Mouse (Mus musculus) large intestine, adult 2 months (tissue): ENCODE measurements at regions not wholly inside any gene's neighbourhood (a gene's known extent, or its start where the extent isn't known, plus 50 kb on each side); places are given as distances from the start of the nearest gene placed in this dataset.

Experiments
- DNase-seq: peaks from one replicate; pipeline ENCODE4 v3.0.0-alpha.2; 2012; ENCODE audit warnings: low read depth, low spot score
- WGBS: fragments of 180-500 bp; shearing (Covaris S2); methylation state at CpG from one replicate; pipeline ENCODE4 v1.1.7; 2018; 5-methylcytosine and 5-hydroxymethylcytosine counted together

GRCm38 (mm10) chr12:10186576-10186975, 183.2 kb upstream of the Nt5c1b start:
- DNase-seq, result no peak

GRCm38 (mm10) chr12:10189746-10190145, 180.0 kb upstream of the Nt5c1b start:
- no peak for DNase-seq
- 82% methylated on average over 2 of the region's 2 CpGs for WGBS

- 32% methylated on average over 3 of the region's 3 CpGs for WGBS
- DNase-seq, result no peak
Observed at GRCm38 (mm10) chr12:10197906-10198460, 171.8 kb upstream of the Nt5c1b start.

GRCm38 (mm10) chr12:10209841-10210240, 159.9 kb upstream of the Nt5c1b start:
- no peak for DNase-seq
- WGBS, result 9% methylated on average over 1 of the region's 1 CpGs

GRCm38 (mm10) chr12:10222821-10223220, 147.0 kb upstream of the Nt5c1b start:
- DNase-seq, result no peak
- 21% methylated on average over 4 of the region's 4 CpGs for whole genome bisulfite sequencing

- DNase-seq, result no peak
- whole genome bisulfite sequencing, result 28% methylated on average over 4 of the region's 4 CpGs
Observed at GRCm38 (mm10) chr12:10223832-10224231, 145.9 kb upstream of the Nt5c1b start.

GRCm38 (mm10) chr12:10231144-10231543, 138.6 kb upstream of the Nt5c1b start:
- no peak for DNase-seq
- 53% methylated on average over 4 of the region's 4 CpGs for WGBS

- WGBS, result 43% methylated on average over 4 of the region's 4 CpGs
- DNase-seq, result no peak
Observed at GRCm38 (mm10) chr12:10231683-10232082, 138.1 kb upstream of the Nt5c1b start.

GRCm38 (mm10) chr12:10248110-10248509, 121.7 kb upstream of the Nt5c1b start:
- DNase-seq, result no peak

- no peak for DNase-seq
- WGBS, result 38% methylated on average over 3 of the region's 3 CpGs
Observed at GRCm38 (mm10) chr12:10256385-10256784, 113.4 kb upstream of the Nt5c1b start.

- no peak for DNase-seq
- 60% methylated on average over 1 of the region's 1 CpGs for WGBS
Observed at GRCm38 (mm10) chr12:10266201-10266600, 103.6 kb upstream of the Nt5c1b start.

- no peak for DNase-seq
- 90% methylated on average over 5 of the region's 5 CpGs for WGBS
Observed at GRCm38 (mm10) chr12:10272038-10272437, 97.7 kb upstream of the Nt5c1b start.

GRCm38 (mm10) chr12:10275226-10275625, 94.5 kb upstream of the Nt5c1b start:
- WGBS, result 27% methylated on average over 1 of the region's 1 CpGs
- peak; percentile 0 for DNase-seq

- DNase-seq, result no peak
- 28% methylated on average over 4 of the region's 4 CpGs for WGBS
Observed at GRCm38 (mm10) chr12:10292646-10293045, 77.1 kb upstream of the Nt5c1b start.

GRCm38 (mm10) chr12:10305970-10306369, 63.8 kb upstream of the Nt5c1b start:
- DNase-seq, result no peak
